Mouse (Mus musculus) liver, embryonic 14.5 days (tissue): ENCODE measurements around the gene Gm37240.

Experiments used
- CTCF ChIP-seq: IDR thresholded peaks from 2 replicates; pipeline ENCODE4 v1.5.1; 2016; ENCODE audit warnings: antibody characterized with exemption, low read depth, control low read depth
- EP300 ChIP-seq: IDR thresholded peaks from 2 replicates; pipeline ENCODE4 v1.6.1; 2016; ENCODE audit warnings: antibody characterized with exemption, low read depth

DNA sequence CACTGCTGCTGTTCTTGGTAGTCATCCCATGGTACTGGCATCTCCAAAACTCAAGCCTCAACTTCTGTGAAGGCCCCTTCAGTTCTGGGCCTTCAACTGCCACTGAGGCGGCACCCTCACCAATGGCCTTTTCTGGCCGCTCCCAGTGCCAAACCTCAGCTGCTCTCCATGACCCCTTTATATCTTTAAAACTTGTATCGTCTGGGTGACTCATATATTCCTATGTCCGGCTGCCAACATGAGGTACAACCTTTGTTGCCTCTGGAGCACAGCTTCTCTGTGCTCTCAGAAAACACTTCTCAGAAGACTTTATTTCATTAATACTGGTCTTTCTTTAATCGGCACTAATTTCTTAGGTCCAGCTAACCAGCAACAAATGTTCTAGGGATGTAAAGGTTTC lies 996.3 kb downstream of the Gm37240 start:
- no peak for TF ChIP-seq EP300
- TF ChIP-seq CTCF = no peak
